Mouse (Mus musculus) MEL (cell line): ENCODE measurements around the gene Ptprq. TPM values are rescaled to one million over a fixed set of nuclear protein-coding genes. Genes with fewer than 3 reads are reported as not detected.

Source experiments
- DNase-seq: peaks from one replicate; pipeline ENCODE4 v3.0.0; 2011; ENCODE audit warnings: low read depth, low spot score
- H3K27ac ChIP-seq: 2 replicates; pipeline ENCODE4 v1.5.1; 2012; ENCODE audit warnings: low read depth, mild to moderate bottlenecking, control low read depth, low read length, moderate library complexity; ENCODE audit not compliant: control insufficient read depth
- H3K27me3 ChIP-seq, 2 experiments: fragments of 150-350 bp in 1 of 2; sonication (generic) in 1 of 2; 2 replicates each; pipeline ENCODE4 v1.6.1; 2012; ENCODE audit warnings: low read length in 2 of 2, mild to moderate bottlenecking in 2 of 2, improper control_type of control experiment in 1 of 2, moderate library complexity in 1 of 2; ENCODE audit not compliant: insufficient read depth in 2 of 2, control insufficient read depth in 1 of 2
- H3K36me3 ChIP-seq, 2 experiments: 2 replicates each; pipeline ENCODE4 v1.6.1; 2012 to 2014; ENCODE audit warnings: low read length in 2 of 2, improper control_type of control experiment in 1 of 2, inconsistent platforms in 1 of 2, mild to moderate bottlenecking in 1 of 2; ENCODE audit not compliant: insufficient read depth in 2 of 2, control insufficient read depth in 1 of 2
- H3K4me1 ChIP-seq, 2 experiments: fragments of 150-350 bp in 1 of 2; sonication (generic) in 1 of 2; 2 replicates each; pipeline ENCODE4 v1.6.1; 2012; ENCODE audit warnings: low read length in 2 of 2, improper control_type of control experiment in 1 of 2, mild to moderate bottlenecking in 1 of 2; ENCODE audit not compliant: insufficient read depth in 2 of 2, control insufficient read depth in 1 of 2
- H3K4me3 ChIP-seq, 2 experiments: fragments of 150-350 bp in 1 of 2; sonication (generic) in 1 of 2; 2 replicates each; pipeline ENCODE4 v1.5.1; 2012; ENCODE audit warnings: low read depth in 2 of 2, low read length in 2 of 2, mild to moderate bottlenecking in 2 of 2, moderate library complexity in 2 of 2, control low read depth in 1 of 2, improper control_type of control experiment in 1 of 2; ENCODE audit not compliant: control insufficient read depth in 1 of 2, insufficient read depth in 1 of 2
- H3K79me2 ChIP-seq: 2 replicates; pipeline ENCODE4 v1.6.1; 2012; ENCODE audit warnings: mild to moderate bottlenecking, low read length, moderate library complexity; ENCODE audit not compliant: control insufficient read depth, poor library complexity, insufficient read depth
- H3K9ac ChIP-seq: 2 replicates; pipeline ENCODE4 v1.6.1; 2012; ENCODE audit warnings: low read depth, mild to moderate bottlenecking, control low read depth, low read length, moderate library complexity; ENCODE audit not compliant: control insufficient read depth, poor library complexity, severe bottlenecking
- H3K9me3 ChIP-seq: fragments of 150-350 bp; sonication (generic); replicated peaks from 2 replicates; pipeline ENCODE4 v1.6.1; 2012; ENCODE audit warnings: mild to moderate bottlenecking, low read length, improper control_type of control experiment, moderate library complexity; ENCODE audit not compliant: insufficient read depth
- BHLHE40 ChIP-seq: IDR thresholded peaks from 2 replicates; pipeline ENCODE4 v1.6.1; 2012; ENCODE audit warnings: low read depth, mild to moderate bottlenecking, inconsistent platforms, low read length, improper control_type of control experiment, borderline replicate concordance
- ELF1 ChIP-seq: IDR thresholded peaks from 2 replicates; pipeline ENCODE4 v1.6.1; 2014; ENCODE audit warnings: low read depth, mild to moderate bottlenecking, inconsistent platforms, low read length, improper control_type of control experiment, moderate library complexity
- EP300 ChIP-seq, 2 experiments: IDR thresholded peaks; 2 replicates each; pipeline ENCODE4 v1.6.1; 2011; ENCODE audit warnings: improper control_type of control experiment in 2 of 2, low read length in 2 of 2, low read depth in 1 of 2, mild to moderate bottlenecking in 1 of 2
- GATA1 ChIP-seq: IDR thresholded peaks from 2 replicates; pipeline ENCODE4 v1.6.1; 2011; ENCODE audit warnings: low read depth, low read length, improper control_type of control experiment
- JUND ChIP-seq: IDR thresholded peaks from 2 replicates; pipeline ENCODE4 v1.6.1; 2011; ENCODE audit warnings: low read depth, mild to moderate bottlenecking, improper control_type of control experiment, low read length
- KAT2A ChIP-seq: conservative IDR thresholded peaks from 2 replicates; pipeline ENCODE4 v1.6.1; 2012; ENCODE audit warnings: low read depth, low read length, improper control_type of control experiment, inconsistent platforms
- MAX ChIP-seq: IDR thresholded peaks from 2 replicates; pipeline ENCODE4 v1.6.1; 2011; ENCODE audit warnings: low read length, improper control_type of control experiment
- MEF2A ChIP-seq: IDR thresholded peaks from 2 replicates; pipeline ENCODE4 v1.6.1; 2014; ENCODE audit warnings: low read depth, mild to moderate bottlenecking, inconsistent platforms, low read length, improper control_type of control experiment; ENCODE audit not compliant: poor library complexity, insufficient replicate concordance, severe bottlenecking; ENCODE audit errors: extremely low read depth
- MXI1 ChIP-seq: IDR thresholded peaks from 2 replicates; pipeline ENCODE4 v1.6.1; 2011; ENCODE audit warnings: mild to moderate bottlenecking, low read depth, low read length, improper control_type of control experiment
- MYB ChIP-seq: IDR thresholded peaks from 2 replicates; pipeline ENCODE4 v1.6.1; 2011; ENCODE audit warnings: mild to moderate bottlenecking, low read depth, low read length, improper control_type of control experiment
- MYC ChIP-seq: IDR thresholded peaks from 2 replicates; pipeline ENCODE4 v1.6.1; 2011; ENCODE audit warnings: low read depth, mild to moderate bottlenecking, low read length, improper control_type of control experiment, moderate library complexity
- NELFE ChIP-seq: IDR thresholded peaks from 2 replicates; pipeline ENCODE4 v1.6.1; 2011; ENCODE audit warnings: low read depth, low read length, improper control_type of control experiment
- POLR2A ChIP-seq, 2 experiments: IDR thresholded peaks; 2 replicates each; pipeline ENCODE4 v1.6.1; 2011 to 2012; ENCODE audit warnings: low read length in 2 of 2, mild to moderate bottlenecking in 2 of 2, control low read depth in 1 of 2, improper control_type of control experiment in 1 of 2, low read depth in 1 of 2, moderate library complexity in 1 of 2; ENCODE audit not compliant: control insufficient read depth in 1 of 2, insufficient read depth in 1 of 2, poor library complexity in 1 of 2
- SMC3 ChIP-seq: IDR thresholded peaks from 2 replicates; pipeline ENCODE4 v1.6.1; 2011; ENCODE audit warnings: low read depth, low read length, improper control_type of control experiment
- TAL1 ChIP-seq: IDR thresholded peaks from 2 replicates; pipeline ENCODE4 v1.6.1; 2012; ENCODE audit warnings: mild to moderate bottlenecking, inconsistent platforms, low read length, moderate library complexity, mixed read lengths
- UBTF ChIP-seq: IDR thresholded peaks from 2 replicates; pipeline ENCODE4 v1.6.1; 2012; ENCODE audit warnings: low read depth, mild to moderate bottlenecking, inconsistent platforms, low read length, improper control_type of control experiment, moderate library complexity, borderline replicate concordance; ENCODE audit not compliant: insufficient read depth
- USF1 ChIP-seq: IDR thresholded peaks from 2 replicates; pipeline ENCODE4 v1.6.1; 2014; ENCODE audit warnings: low read depth, mild to moderate bottlenecking, inconsistent platforms, low read length, improper control_type of control experiment, moderate library complexity
- USF2 ChIP-seq, 2 experiments: IDR thresholded peaks; 2 replicates each; pipeline ENCODE4 v1.6.1; 2011 to 2012; ENCODE audit warnings: improper control_type of control experiment in 2 of 2, low read length in 2 of 2, borderline replicate concordance in 1 of 2, inconsistent platforms in 1 of 2, low read depth in 1 of 2, mild to moderate bottlenecking in 1 of 2; ENCODE audit not compliant: insufficient read depth in 1 of 2
- ZC3H11A ChIP-seq: IDR thresholded peaks from 2 replicates; pipeline ENCODE4 v1.6.1; 2012; ENCODE audit warnings: low read depth, mild to moderate bottlenecking, inconsistent platforms, low read length, improper control_type of control experiment
- ZMIZ1 ChIP-seq: IDR thresholded peaks from 2 replicates; pipeline ENCODE4 v1.6.1; 2012; ENCODE audit warnings: low read depth, mild to moderate bottlenecking, inconsistent platforms, low read length, improper control_type of control experiment, moderate library complexity
- ZNF384 ChIP-seq: IDR thresholded peaks from 2 replicates; pipeline ENCODE4 v1.6.1; 2012; ENCODE audit warnings: low read depth, mild to moderate bottlenecking, inconsistent platforms, low read length, improper control_type of control experiment
- polyA plus RNA-seq, 2 experiments: library from polyadenylated mRNA; stranded (reverse) in 1 of 2; unstranded in 1 of 2; fragments of >175 nt in 1 of 2; fragments of >200 nt in 1 of 2; gene quantifications; 2 replicates each; pipeline versions ENCODE4 v1.2.1 to v1.2.4; 2012; ENCODE audit warnings: low replicate concordance in 2 of 2, low read depth in 1 of 2; ENCODE audit not compliant: insufficient read length in 2 of 2, insufficient read depth in 1 of 2, missing spikeins in 1 of 2
- total RNA-seq: library from RNA; depleted of rRNA; stranded (reverse); fragments of 300-350 nt; gene quantifications from 2 replicates; pipeline ENCODE4 v1.2.3, GENCODE M21; 2012

Gene Ptprq
- total and polyA plus RNA-seq, 3 experiments: not detected

DNA sequence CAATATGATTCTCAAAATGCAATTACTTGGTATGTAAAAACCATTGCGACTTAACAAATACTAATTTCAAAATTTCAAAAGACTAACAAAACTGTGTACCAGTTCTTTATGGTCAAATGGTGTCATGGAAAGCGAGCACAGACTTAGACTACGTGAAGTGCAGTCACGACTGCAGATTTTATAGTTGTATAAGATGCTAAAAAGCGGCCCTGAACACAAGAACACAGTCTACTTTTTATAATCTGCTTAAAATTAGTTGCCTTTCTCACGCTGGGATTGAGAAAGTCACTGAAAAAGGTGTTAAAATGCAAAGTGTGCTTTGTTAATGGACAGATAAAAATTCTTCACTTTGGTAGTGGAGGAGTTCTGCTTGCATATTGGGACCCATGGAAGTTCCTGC is 17.9 kb upstream of the Ptprq start:
- no peak overlapping the region for H3K4me3 ChIP-seq
- no peaks in the 10 kb centered on the region for H3K9me3 ChIP-seq
- no peaks in the 10 kb centered on the region for H3K27me3 ChIP-seq
- no peaks in the 10 kb centered on the region for H3K4me1 ChIP-seq
- TF ChIP-seq EP300 (IDR thresholded peaks at IDR 0.05; ENCODE audit: low read depth in 1 of 2, low read length in 2 of 2): no peak
- H3K27ac ChIP-seq: no peak overlapping the region
- no peaks in the 10 kb centered on the region for H3K36me3 ChIP-seq
- no peak overlapping the region for H3K9ac ChIP-seq
- DNase-seq: no peak
- no peaks in the 10 kb centered on the region for H3K79me2 ChIP-seq

DNA sequence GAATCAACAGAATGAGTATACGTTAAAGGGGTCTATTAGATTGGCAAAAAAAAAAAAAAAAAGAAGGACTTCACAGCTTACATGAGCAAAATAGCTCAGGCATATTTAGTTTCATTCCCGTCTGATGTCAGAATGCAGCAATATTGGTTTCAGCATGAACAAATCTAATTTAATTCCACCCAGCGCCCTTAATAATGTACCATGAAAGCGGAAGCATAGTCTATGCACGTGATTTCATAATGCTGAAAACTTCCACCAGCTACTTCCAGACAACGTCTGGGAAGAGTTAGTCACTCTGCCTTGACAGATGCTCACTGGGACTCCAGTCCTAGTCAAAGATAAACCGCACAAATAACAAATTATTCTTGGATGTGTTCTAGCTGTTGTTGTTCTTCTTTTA is 15.6 kb upstream of the Ptprq start:
- Histone ChIP-seq H3K9me3 (no peaks in the 10 kb centered on the region), H3K4me3 (no peak overlapping the region), H3K27ac (no peak overlapping the region), H3K4me1 (no peaks in the 10 kb centered on the region), H3K79me2 (no peaks in the 10 kb centered on the region), H3K27me3 (no peaks in the 10 kb centered on the region), H3K36me3 (no peaks in the 10 kb centered on the region), H3K9ac (no peak overlapping the region)
- TF ChIP-seq MXI1 (no peak), UBTF (no peak), ZMIZ1 (no peak), USF1 (no peak), MEF2A (no peak), ELF1 (no peak)
- DNase-seq: no peak

DNA sequence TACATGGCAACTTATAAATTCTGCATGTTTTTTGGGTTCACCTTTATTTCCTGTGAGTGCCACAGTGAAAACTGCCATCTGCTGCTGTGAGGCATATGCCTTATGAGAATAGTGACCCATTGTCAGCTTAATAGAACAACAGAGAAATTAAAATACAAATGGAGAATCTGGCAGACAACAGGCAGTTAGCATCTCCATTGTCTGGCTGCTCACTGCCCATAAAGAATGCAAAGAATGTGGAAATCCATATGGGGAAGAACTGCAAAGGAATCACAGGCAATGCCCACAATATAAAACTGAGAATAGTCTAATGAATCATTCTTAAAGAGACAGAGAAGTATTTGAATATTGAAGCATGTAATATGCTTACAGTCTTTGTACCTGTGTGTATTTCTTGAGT is 14.5 kb upstream of the Ptprq start:
- H3K27ac ChIP-seq: no peak overlapping the region
- no peaks in the 10 kb centered on the region for H3K79me2 ChIP-seq
- H3K27me3 ChIP-seq: no peaks in the 10 kb centered on the region
- no peaks in the 10 kb centered on the region for H3K9me3 ChIP-seq
- H3K9ac ChIP-seq: no peak overlapping the region
- H3K36me3 ChIP-seq: no peaks in the 10 kb centered on the region
- TF ChIP-seq MYB (no peak), USF2 (IDR thresholded peaks at IDR 0.05; ENCODE audit: borderline replicate concordance in 1 of 2, insufficient read depth in 1 of 2, low read depth in 1 of 2, low read length in 2 of 2) (no peak), SMC3 (no peak), JUND (no peak), MAX (no peak), TAL1 (no peak), GATA1 (no peak), BHLHE40 (no peak), NELFE (no peak), ZNF384 (no peak), MYC (no peak), KAT2A (no peak), POLR2A (IDR thresholded peaks at IDR 0.05; ENCODE audit: control insufficient read depth in 1 of 2, insufficient read depth in 1 of 2, low read depth in 1 of 2, low read length in 2 of 2, poor library complexity in 1 of 2) (no peak), ZC3H11A (no peak), UBTF (no peak), ELF1 (no peak)
- DNase-seq: no peak
- no peaks in the 10 kb centered on the region for H3K4me1 ChIP-seq
- H3K4me3 ChIP-seq: no peak overlapping the region
